Comparison of ENCODE assay signal across 8 mouse cellular contexts in genomic region chr9:57644442-57644943, GRCm38 (mm10). TPM values are rescaled to one million over a fixed set of nuclear protein-coding genes. Genes with fewer than 3 reads are reported as not detected.
A peak's percentile ranks its signal among the peaks of the same experiment; 100 is the strongest.
DNase-seq lines count a peak whose midpoint lies in the region; ATAC-seq and TF ChIP-seq lines count a peak whose summit lies in the region.

No protein-coding gene starts in this region.

- peak overlapping the region; percentile 99 for H3K9ac ChIP-seq in kidney, postnatal 0 days (ENCODE audit: low read depth, low read length)
- H3K9ac ChIP-seq in forebrain, embryonic 16.5 days (replicated peaks; ENCODE audit: low read depth, low read length): peak overlapping the region; percentile 99
- peak overlapping the region; percentile 96 for H3K9ac ChIP-seq in liver, embryonic 15.5 days

- DNase-seq in kidney, postnatal 0 days (ENCODE audit: low spot score): no peak
- no peak for DNase-seq in kidney, adult 11 months
- DNase-seq in ZHBTc4 (ENCODE audit: low read depth, low spot score): peak; percentile 34
- no peak for DNase-seq in left cerebral cortex, adult 9 months (ENCODE audit: low spot score in 2 of 2)
- DNase-seq in layer of hippocampus, adult 18-20 months (ENCODE audit: low spot score in 2 of 2): no peak
- DNase-seq in cerebellum, adult 8-10 months: no peak

- TF ChIP-seq CTCF in kidney, postnatal 0 days (IDR thresholded peaks at IDR 0.05; ENCODE audit: low read depth): no peak

- ATAC-seq in kidney, postnatal 0 days (replicated peaks; ENCODE audit: low FRiP score, low read depth): no peak; the same call in 1 of the 2 replicates
- ATAC-seq in forebrain, embryonic 16.5 days: peak; percentile 13
- no peak for ATAC-seq in liver, embryonic 15.5 days (ENCODE audit: insufficient read depth)

- peak overlapping the region; percentile 97 for H3K27ac ChIP-seq in kidney, postnatal 0 days
- peak overlapping the region; percentile 95 for H3K27ac ChIP-seq in forebrain, embryonic 16.5 days (ENCODE audit: low read length)
- peak overlapping the region; percentile 96 for H3K27ac ChIP-seq in liver, embryonic 15.5 days (replicated peaks)

- H3K4me1 ChIP-seq in kidney, postnatal 0 days (replicated peaks; ENCODE audit: insufficient read depth, low read length): peaks cover 32% of the 10 kb centered on the region
- peaks cover 48% of the 10 kb centered on the region for H3K4me1 ChIP-seq in forebrain, embryonic 16.5 days (replicated peaks; ENCODE audit: control insufficient read depth, insufficient read depth, low read length)
- peaks cover 84% of the 10 kb centered on the region for H3K4me1 ChIP-seq in liver, embryonic 15.5 days (replicated peaks)

- no peaks in the 10 kb centered on the region for H3K27me3 ChIP-seq in kidney, postnatal 0 days (ENCODE audit: insufficient read depth, low read length)
- no peaks in the 10 kb centered on the region for H3K27me3 ChIP-seq in forebrain, embryonic 16.5 days (replicated peaks; ENCODE audit: control insufficient read depth, insufficient read depth, low read length)
- H3K27me3 ChIP-seq in liver, embryonic 15.5 days: no peaks in the 10 kb centered on the region

- H3K4me2 ChIP-seq in kidney, postnatal 0 days (ENCODE audit: low read length): peak overlapping the region; percentile 73
- peak overlapping the region; percentile 95 for H3K4me2 ChIP-seq in forebrain, embryonic 16.5 days (ENCODE audit: low read length)
- H3K4me2 ChIP-seq in liver, embryonic 15.5 days: peak overlapping the region; percentile 96

- peak overlapping the region; percentile 98 for H3K4me3 ChIP-seq in kidney, postnatal 0 days (replicated peaks; ENCODE audit: low read depth, low read length)
- peak overlapping the region; percentile 94 for H3K4me3 ChIP-seq in forebrain, embryonic 16.5 days (replicated peaks; ENCODE audit: low read length)
- peak overlapping the region; percentile 93 for H3K4me3 ChIP-seq in liver, embryonic 15.5 days (replicated peaks)

- no peaks in the 10 kb centered on the region for H3K9me3 ChIP-seq in kidney, postnatal 0 days (replicated peaks; ENCODE audit: low read length)
- H3K9me3 ChIP-seq in forebrain, embryonic 16.5 days (ENCODE audit: control insufficient read depth, low read length): no peaks in the 10 kb centered on the region
- H3K9me3 ChIP-seq in liver, embryonic 15.5 days (replicated peaks): no peaks in the 10 kb centered on the region

- WGBS in kidney, postnatal 0 days: under 1% methylated on average over 18 of the region's 18 CpGs
- under 1% methylated on average over 18 of the region's 18 CpGs for WGBS in forebrain, embryonic 16.5 days
- WGBS in liver, embryonic 15.5 days (ENCODE audit: insufficient replicate concordance): 0% methylated on average over 18 of the region's 18 CpGs

- no peaks in the 10 kb centered on the region for H3K36me3 ChIP-seq in kidney, postnatal 0 days (ENCODE audit: insufficient read depth, low read length)
- no peaks in the 10 kb centered on the region for H3K36me3 ChIP-seq in forebrain, embryonic 16.5 days (ENCODE audit: control insufficient read depth, insufficient read depth)
- peaks cover 10% of the 10 kb centered on the region; the same call in 1 of the 2 replicates for H3K36me3 ChIP-seq in liver, embryonic 15.5 days (replicated peaks)

RNA-seq across cellular contexts. Expression of gene Csk, which starts 8.9 kb away (rescaled TPM):
- 23.9 and 25.2 TPM in 2 replicates for polyA plus RNA-seq in kidney, postnatal 0 days (2015; fragmentation: Nextera tagmentation; extraction: Ambion mirVana)
- 38.5 and 39.6 TPM in 2 replicates for polyA plus RNA-seq in forebrain, embryonic 16.5 days (2015; fragmentation: Nextera tagmentation; extraction: Ambion mirVana)
- polyA plus RNA-seq in liver, embryonic 15.5 days (2015; fragmentation: Nextera tagmentation; extraction: Ambion mirVana): 15.4 and 15.9 TPM in 2 replicates
- total RNA-seq in layer of hippocampus, adult 18-20 months (2021): 10 to 100 TPM; 36.4 to 37.1 TPM

RNA-seq across cellular contexts. Expression of gene Lman1l, which starts 23.9 kb away (rescaled TPM):
- not detected in 2 replicates for polyA plus RNA-seq in kidney, postnatal 0 days (2015; fragmentation: Nextera tagmentation; extraction: Ambion mirVana)
- polyA plus RNA-seq in forebrain, embryonic 16.5 days (2015; fragmentation: Nextera tagmentation; extraction: Ambion mirVana): not detected in 2 replicates
- not detected in 2 replicates for polyA plus RNA-seq in liver, embryonic 15.5 days (2015; fragmentation: Nextera tagmentation; extraction: Ambion mirVana)
- not detected for total RNA-seq in layer of hippocampus, adult 18-20 months (2021)

RNA-seq across cellular contexts. Expression of gene Cplx3, which starts 38.4 kb away (rescaled TPM):
- polyA plus RNA-seq in kidney, postnatal 0 days (2015; fragmentation: Nextera tagmentation; extraction: Ambion mirVana): 0.04 TPM in 1 of 2 replicates, not detected in the other
- polyA plus RNA-seq in forebrain, embryonic 16.5 days (2015; fragmentation: Nextera tagmentation; extraction: Ambion mirVana): 0.09 TPM in 1 of 2 replicates, not detected in the other
- polyA plus RNA-seq in liver, embryonic 15.5 days (2015; fragmentation: Nextera tagmentation; extraction: Ambion mirVana): not detected in 2 replicates
- total RNA-seq in layer of hippocampus, adult 18-20 months (2021): 1 to 10 TPM; 1.9 to 4.7 TPM

RNA-seq across cellular contexts. Expression of gene Cyp1a2, which starts 39.0 kb away (rescaled TPM):
- not detected in 2 replicates for polyA plus RNA-seq in kidney, postnatal 0 days (2015; fragmentation: Nextera tagmentation; extraction: Ambion mirVana)
- polyA plus RNA-seq in forebrain, embryonic 16.5 days (2015; fragmentation: Nextera tagmentation; extraction: Ambion mirVana): not detected in 2 replicates
- polyA plus RNA-seq in liver, embryonic 15.5 days (2015; fragmentation: Nextera tagmentation; extraction: Ambion mirVana): 0.14 and 0.15 TPM in 2 replicates
- not detected for total RNA-seq in layer of hippocampus, adult 18-20 months (2021)

RNA-seq across cellular contexts. Expression of gene Cyp1a1, which starts 43.2 kb away (rescaled TPM):
- polyA plus RNA-seq in kidney, postnatal 0 days (2015; fragmentation: Nextera tagmentation; extraction: Ambion mirVana): 0.29 and 0.34 TPM in 2 replicates
- polyA plus RNA-seq in forebrain, embryonic 16.5 days (2015; fragmentation: Nextera tagmentation; extraction: Ambion mirVana): 0.12 and 0.18 TPM in 2 replicates
- 0.13 and 0.16 TPM in 2 replicates for polyA plus RNA-seq in liver, embryonic 15.5 days (2015; fragmentation: Nextera tagmentation; extraction: Ambion mirVana)
- under 1 TPM; 0.12 to 0.13 TPM for total RNA-seq in layer of hippocampus, adult 18-20 months (2021)
